Mouse (Mus musculus): ENCODE data around the gene Lrit3.

GRCm38 (mm10) chr3:129793801-129794200 is 10.0 kb downstream of the Lrit3 start:
- no peak for TF ChIP-seq POLR2A (IDR thresholded peaks at IDR 0.05; ENCODE audit: insufficient read depth, low read depth, low read length)
- no peak for TF ChIP-seq CTCF (IDR thresholded peaks at IDR 0.05; ENCODE audit: insufficient read depth, low read depth, low read length)

All from olfactory bulb, adult 2 months (tissue).